Mouse (Mus musculus) neural tube, embryonic 14.5 days (tissue): ENCODE data around the gene Fktn. TPM values are rescaled to one million over a fixed set of nuclear protein-coding genes. Genes with fewer than 3 reads are reported as not detected.
"Not testable (repeated sequence)": the region's sequence is repeated elsewhere in the genome, so short reads cannot be mapped to it uniquely, and the experiment has no call there.

ENCODE experiments used
- ATAC-seq: fragments of 200-750 bp; cut with Nextera tagmentation; 2 replicates; pipeline ENCODE4 v1.8.0; 2017; ENCODE audit warnings: low read depth, mild to moderate bottlenecking, moderate TSS enrichment, moderate library complexity
- H3K27ac ChIP-seq: fragments of 300-500 bp; sonication (generic); 2 replicates; pipeline ENCODE4 v1.5.1; 2014; ENCODE audit warnings: low read depth, mild to moderate bottlenecking, control low read depth, low read length, moderate library complexity, mixed read lengths
- H3K27me3 ChIP-seq: fragments of 300-500 bp; sonication (generic); 2 replicates; pipeline ENCODE4 v1.6.1; 2014; ENCODE audit warnings: low read length; ENCODE audit not compliant: control insufficient read depth, insufficient read depth
- H3K36me3 ChIP-seq: fragments of 300-500 bp; sonication (generic); 2 replicates; pipeline ENCODE4 v1.6.1; 2014; ENCODE audit warnings: low read length, mixed read lengths; ENCODE audit not compliant: control insufficient read depth, insufficient read depth
- H3K4me1 ChIP-seq: fragments of 300-500 bp; sonication (generic); 2 replicates; pipeline ENCODE4 v1.6.1; 2014; ENCODE audit warnings: low read length; ENCODE audit not compliant: control insufficient read depth, insufficient read depth
- H3K4me2 ChIP-seq: fragments of 300-500 bp; sonication (generic); 2 replicates; pipeline ENCODE4 v1.6.1; 2014; ENCODE audit warnings: mild to moderate bottlenecking, low read depth, low read length, control low read depth
- H3K4me3 ChIP-seq: fragments of 300-500 bp; sonication (generic); 2 replicates; pipeline ENCODE4 v1.5.1; 2014; ENCODE audit warnings: low read depth, low read length, control low read depth, mixed read lengths
- H3K9ac ChIP-seq: fragments of 300-500 bp; sonication (generic); replicated peaks from 2 replicates; pipeline ENCODE4 v1.6.1; 2014; ENCODE audit warnings: low read depth, mild to moderate bottlenecking, control low read depth, low read length, mixed read lengths
- H3K9me3 ChIP-seq: fragments of 300-500 bp; sonication (generic); 2 replicates; pipeline ENCODE4 v1.6.1; 2016; ENCODE audit warnings: low read length; ENCODE audit not compliant: control insufficient read depth
- WGBS: fragments of 180-500 bp; shearing (Covaris S2); extraction: QIAGEN DNeasy Blood & Tissue Kit; methylation state at CpG from one replicate; pipeline ENCODE4 v1.1.7; 2014; 5-methylcytosine and 5-hydroxymethylcytosine counted together
- polyA plus RNA-seq: library from polyadenylated mRNA; unstranded; fragments of >200 nt; fragmentation: Nextera tagmentation; extraction: Ambion mirVana; gene quantifications from 2 replicates; pipeline ENCODE4 v1.2.1, GENCODE M21; 2014

Gene Fktn
- polyA plus RNA-seq, 1 experiment from 2014 or later, result 23.5 TPM

DNA sequence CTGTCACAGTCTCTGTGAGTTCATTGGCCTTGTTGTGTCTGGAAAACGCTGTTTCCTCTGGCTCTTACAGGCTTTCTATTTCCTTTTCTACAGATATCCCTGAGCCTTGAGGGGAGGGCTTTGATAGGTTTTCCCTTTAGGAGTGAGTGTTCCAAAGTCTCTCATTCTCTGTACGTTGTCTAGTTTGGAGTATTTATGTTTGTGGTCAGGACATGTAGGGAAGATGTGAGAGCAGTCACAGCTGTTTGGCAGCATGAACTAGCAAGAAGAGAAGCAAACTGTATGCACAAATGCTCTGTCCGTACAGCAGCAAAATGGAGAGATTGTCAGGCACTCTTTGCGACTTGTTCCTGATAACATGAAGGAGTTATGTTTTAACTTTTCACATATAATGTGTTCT lies 3.7 kb downstream of the Fktn start:
- H3K9ac ChIP-seq, result no peak overlapping the region
- H3K4me3 ChIP-seq, result no peak overlapping the region
- H3K4me2 ChIP-seq, result no peak overlapping the region
- H3K36me3 ChIP-seq, result no peaks in the 10 kb centered on the region
- no peaks in the 10 kb centered on the region for H3K27me3 ChIP-seq
- ATAC-seq, result no peak
- H3K9me3 ChIP-seq, result no peaks in the 10 kb centered on the region
- H3K27ac ChIP-seq, result no peak overlapping the region
- WGBS, result 90% methylated on average over 4 of the region's 4 CpGs
- peaks cover 6% of the 10 kb centered on the region for H3K4me1 ChIP-seq

- no peak for ATAC-seq
- no peaks in the 10 kb centered on the region for H3K36me3 ChIP-seq
- H3K27me3 ChIP-seq, result no peaks in the 10 kb centered on the region
- no peak overlapping the region for H3K4me2 ChIP-seq
- no peaks in the 10 kb centered on the region for H3K9me3 ChIP-seq
- H3K4me1 ChIP-seq, result peaks cover 6% of the 10 kb centered on the region
- H3K9ac ChIP-seq, result no peak overlapping the region
- 86% methylated on average over 5 of the region's 5 CpGs for WGBS
- no peak overlapping the region for H3K4me3 ChIP-seq
- H3K27ac ChIP-seq, result no peak overlapping the region
Observed at GRCm38 (mm10) chr4:53718261-53718660, 4.5 kb downstream of the Fktn start.

- no peaks in the 10 kb centered on the region for H3K36me3 ChIP-seq
- H3K4me1 ChIP-seq, result no peaks in the 10 kb centered on the region
- no peak overlapping the region for H3K4me3 ChIP-seq
- 94% methylated on average over 4 of the region's 4 CpGs for WGBS
- H3K27ac ChIP-seq, result no peak overlapping the region
- H3K4me2 ChIP-seq, result no peak overlapping the region
- no peak for ATAC-seq
- no peak overlapping the region for H3K9ac ChIP-seq
- H3K27me3 ChIP-seq, result no peaks in the 10 kb centered on the region
- no peaks in the 10 kb centered on the region for H3K9me3 ChIP-seq
Observed at GRCm38 (mm10) chr4:53722506-53722905, 8.7 kb downstream of the Fktn start.

GRCm38 (mm10) chr4:53726100-53726499 lies 12.3 kb downstream of the Fktn start:
- not testable (repeated sequence) for ATAC-seq, H3K27me3 ChIP-seq, H3K9me3 ChIP-seq, H3K9ac ChIP-seq, H3K4me1 ChIP-seq, H3K4me3 ChIP-seq, H3K36me3 ChIP-seq, H3K27ac ChIP-seq, H3K4me2 ChIP-seq
- WGBS, result 97% methylated on average over 2 of the region's 2 CpGs

- Histone ChIP-seq H3K9me3 (no peaks in the 10 kb centered on the region), H3K27me3 (no peaks in the 10 kb centered on the region), H3K27ac (no peak overlapping the region), H3K9ac (no peak overlapping the region), H3K4me3 (no peak overlapping the region), H3K4me1 (no peaks in the 10 kb centered on the region), H3K4me2 (no peak overlapping the region), H3K36me3 (peaks cover 7% of the 10 kb centered on the region; the same call in 1 of the 2 replicates)
- no peak for ATAC-seq
- WGBS, result 100% methylated on average over 1 of the region's 1 CpGs
Observed at GRCm38 (mm10) chr4:53728121-53728520, 14.3 kb downstream of the Fktn start.

DNA sequence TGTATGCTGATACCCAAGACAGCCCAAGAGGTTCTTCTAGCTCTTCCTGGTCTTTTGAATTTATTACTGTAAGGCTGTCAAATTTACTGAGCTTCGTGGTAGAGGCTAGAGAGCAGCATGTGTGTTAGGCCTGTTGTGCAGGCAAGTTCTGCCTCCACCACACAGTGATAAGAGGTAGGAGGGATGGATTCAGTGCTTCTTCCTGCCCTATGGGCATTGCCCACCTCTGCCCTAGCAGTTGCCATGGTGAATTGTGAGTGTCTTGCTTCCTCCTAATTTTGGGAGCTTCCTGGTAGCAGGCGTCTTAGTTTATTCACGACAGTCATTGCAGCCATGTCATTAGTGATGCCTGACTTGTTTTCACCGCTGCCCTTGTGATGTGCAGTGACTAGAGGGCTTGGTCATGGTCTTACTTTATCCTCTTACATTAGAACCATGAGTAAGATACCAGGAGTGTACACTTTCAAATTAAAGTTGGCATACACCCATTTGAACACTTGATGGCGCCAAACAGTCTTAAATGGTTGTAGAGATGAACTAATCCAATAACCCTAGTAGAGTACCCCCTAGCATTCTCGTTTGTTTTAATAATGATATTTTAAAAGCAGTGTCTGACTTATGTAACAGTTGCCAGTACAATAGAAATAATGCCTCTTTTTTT lies 25.3 kb downstream of the Fktn start:
- peak; percentile 61; the same call in 1 of the 2 replicates for ATAC-seq
- H3K9me3 ChIP-seq, result no peaks in the 10 kb centered on the region
- no peaks in the 10 kb centered on the region for H3K27me3 ChIP-seq
- H3K9ac ChIP-seq, result no peak overlapping the region
- H3K4me2 ChIP-seq, result no peak overlapping the region
- H3K4me3 ChIP-seq, result no peak overlapping the region
- 39% methylated on average over 6 of the region's 6 CpGs for WGBS
- H3K4me1 ChIP-seq, result no peaks in the 10 kb centered on the region
- peaks cover 19% of the 10 kb centered on the region for H3K36me3 ChIP-seq
- H3K27ac ChIP-seq, result no peak overlapping the region

DNA sequence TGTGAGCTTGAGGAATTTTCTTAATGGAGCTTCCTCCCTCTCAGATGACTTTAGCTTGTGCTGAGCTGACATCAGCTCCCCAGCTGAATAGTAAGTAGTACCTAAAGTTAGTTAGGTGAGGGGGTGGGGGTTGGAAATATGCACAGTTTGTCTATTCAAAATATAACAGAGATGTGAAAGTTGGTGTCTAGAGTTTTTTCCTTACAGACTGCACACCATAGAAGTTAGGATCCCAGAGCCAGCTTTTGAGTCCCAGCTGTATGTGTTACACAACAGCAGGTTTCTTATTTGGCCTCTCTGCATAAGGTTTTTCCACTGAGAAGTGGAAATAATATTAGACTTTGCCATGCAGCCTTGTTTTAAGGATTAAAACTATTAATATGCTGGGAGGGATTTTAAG lies 36.0 kb downstream of the Fktn start:
- H3K4me2 ChIP-seq, result no peak overlapping the region
- peaks cover 21% of the 10 kb centered on the region; the same call in 1 of the 2 replicates for H3K36me3 ChIP-seq
- H3K9ac ChIP-seq, result no peak overlapping the region
- no peaks in the 10 kb centered on the region for H3K4me1 ChIP-seq
- H3K27ac ChIP-seq, result no peak overlapping the region
- no peaks in the 10 kb centered on the region for H3K27me3 ChIP-seq
- no peak for ATAC-seq
- H3K9me3 ChIP-seq, result no peaks in the 10 kb centered on the region
- no peak overlapping the region for H3K4me3 ChIP-seq

- peaks cover 21% of the 10 kb centered on the region; the same call in 1 of the 2 replicates for H3K36me3 ChIP-seq
- ATAC-seq, result no peak
- H3K9ac ChIP-seq, result no peak overlapping the region
- no peak overlapping the region for H3K4me2 ChIP-seq
- H3K27ac ChIP-seq, result no peak overlapping the region
- H3K27me3 ChIP-seq, result no peaks in the 10 kb centered on the region
- WGBS, result 87% methylated on average over 16 of the region's 16 CpGs
- no peak overlapping the region for H3K4me3 ChIP-seq
- no peaks in the 10 kb centered on the region for H3K4me1 ChIP-seq
- no peaks in the 10 kb centered on the region for H3K9me3 ChIP-seq
Observed at GRCm38 (mm10) chr4:53750391-53751120, 36.8 kb downstream of the Fktn start.

- H3K27ac ChIP-seq, result no peak overlapping the region
- H3K4me1 ChIP-seq, result no peaks in the 10 kb centered on the region
- no peak for ATAC-seq
- no peak overlapping the region for H3K4me3 ChIP-seq
- H3K9ac ChIP-seq, result no peak overlapping the region
- H3K36me3 ChIP-seq, result 0 out of 2 replicates have a peak, but pooled peaks cover 3% of the 10 kb centered on the region
- H3K4me2 ChIP-seq, result no peak overlapping the region
- H3K9me3 ChIP-seq, result no peaks in the 10 kb centered on the region
- H3K27me3 ChIP-seq, result no peaks in the 10 kb centered on the region
Observed at GRCm38 (mm10) chr4:53757030-53757429, 43.2 kb downstream of the Fktn start.
